Mouse (Mus musculus) gastrocnemius, adult 8-10 months (tissue): Measurements from ENCODE around the gene Snai1. TPM values are rescaled to one million over a fixed set of nuclear protein-coding genes. Genes with fewer than 3 reads are reported as not detected.

ENCODE experiments used
- DNase-seq, 2 experiments: peaks; one replicate each; pipeline ENCODE4 v3.0.0; 2022; ENCODE audit warnings: low spot score in 2 of 2
- total RNA-seq, 4 experiments: library from RNA; stranded (reverse); gene quantifications; 2 replicates each; pipeline ENCODE4 v1.2.4; 2022

The Snai1 gene
- total RNA-seq, 4 experiments from 2014 or later = 0.24 to 0.94 (median 0.65) TPM

DNA sequence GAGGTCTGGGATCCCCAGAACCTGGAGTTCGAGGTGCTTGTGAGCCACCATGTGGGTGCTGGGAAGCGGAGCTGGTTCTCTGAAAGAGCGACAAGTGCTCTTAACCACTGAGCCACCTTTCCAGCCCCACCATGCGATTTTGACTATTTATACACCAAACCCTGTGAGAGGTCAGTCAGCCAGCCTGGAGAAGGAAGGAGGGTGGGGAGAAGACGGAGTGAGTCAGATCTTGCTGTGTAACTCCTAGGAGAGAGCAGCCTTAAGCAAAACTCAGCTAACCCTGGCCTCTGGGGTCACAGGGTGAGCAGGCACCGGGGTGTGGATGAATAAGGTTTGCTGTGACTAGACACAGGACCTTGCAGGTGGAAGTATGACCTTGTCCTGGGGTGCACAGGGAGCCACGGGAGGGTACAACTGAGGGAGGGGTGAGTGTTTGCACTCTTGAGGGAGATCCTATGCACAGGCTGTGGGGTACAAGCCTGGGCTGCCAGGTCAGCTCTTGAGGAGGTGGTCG is 12.4 kb downstream of the Snai1 start:
- no peak for DNase-seq

GRCm38 (mm10) chr2:167551342-167551920 is 13.4 kb downstream of the Snai1 start:
- DNase-seq = no peak

- DNase-seq = no peak
These were observed 14.3 kb downstream of the Snai1 start for GRCm38 (mm10) chr2:167552292-167552691.

- DNase-seq = no peak
These were observed 15.0 kb downstream of the Snai1 start for GRCm38 (mm10) chr2:167552927-167553402.

DNA sequence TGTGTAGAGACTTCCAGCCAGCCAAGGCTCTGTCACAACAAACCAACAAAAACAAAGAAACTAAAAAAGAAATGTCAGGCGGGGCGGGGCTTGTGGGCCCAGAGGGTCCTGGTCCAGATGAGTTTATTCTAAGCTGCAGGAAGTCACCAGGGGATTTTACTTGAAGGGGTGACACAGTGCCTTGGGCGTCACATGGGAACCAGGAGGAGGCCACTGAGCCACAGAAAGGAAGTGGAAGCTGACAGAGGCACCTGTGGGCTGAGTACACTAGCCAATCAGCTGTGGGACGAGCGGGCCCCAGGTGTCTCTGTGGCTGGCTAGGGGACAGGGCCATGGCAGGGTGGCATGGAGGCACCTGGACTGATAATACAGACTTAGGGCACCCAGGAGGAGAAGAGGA is 17.8 kb downstream of the Snai1 start:
- DNase-seq = no peak

DNA sequence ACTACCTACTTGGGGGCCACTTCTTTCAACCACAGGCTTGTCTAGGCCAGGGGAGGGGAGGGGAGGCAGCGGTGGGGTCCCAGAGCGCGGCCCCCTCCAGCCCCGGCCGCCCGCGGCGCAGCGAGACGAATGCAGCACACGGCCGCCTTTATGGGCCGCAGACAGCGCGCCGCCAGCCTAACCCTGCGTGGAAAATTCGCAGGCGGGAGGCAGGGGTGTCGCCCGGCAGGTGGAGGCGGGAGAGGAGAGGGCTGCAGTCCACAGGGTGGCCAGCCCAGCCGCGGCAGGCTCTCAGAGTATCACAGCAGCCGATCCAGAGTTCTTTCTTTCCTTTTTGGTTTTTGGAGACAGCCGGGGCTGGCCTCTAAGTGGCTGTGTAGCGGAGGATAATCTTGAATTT is 21.4 kb downstream of the Snai1 start:
- DNase-seq = no peak

- no peak for DNase-seq
These were observed 24.1 kb downstream of the Snai1 start for GRCm38 (mm10) chr2:167562101-167562500.

DNA sequence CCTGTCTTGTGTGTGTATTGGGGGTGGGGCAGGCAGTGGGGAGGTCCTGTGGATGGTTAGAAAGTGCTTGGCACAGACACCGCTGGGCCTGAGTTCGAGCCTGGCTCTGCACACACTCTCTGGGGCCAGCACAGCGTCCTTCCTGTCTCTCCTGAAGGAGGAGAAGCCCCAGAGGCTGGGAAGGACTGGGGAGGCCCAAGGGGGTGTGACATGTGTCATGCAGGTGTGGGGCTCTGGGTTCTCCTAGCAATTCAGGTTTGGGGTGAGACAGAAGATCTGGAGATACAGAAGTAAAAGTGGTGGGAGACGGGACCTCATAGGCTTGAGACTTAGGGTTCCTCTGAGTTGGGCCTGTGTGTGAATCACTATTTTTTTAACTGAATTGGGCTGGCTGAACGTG is 25.0 kb downstream of the Snai1 start:
- DNase-seq = no peak

DNA sequence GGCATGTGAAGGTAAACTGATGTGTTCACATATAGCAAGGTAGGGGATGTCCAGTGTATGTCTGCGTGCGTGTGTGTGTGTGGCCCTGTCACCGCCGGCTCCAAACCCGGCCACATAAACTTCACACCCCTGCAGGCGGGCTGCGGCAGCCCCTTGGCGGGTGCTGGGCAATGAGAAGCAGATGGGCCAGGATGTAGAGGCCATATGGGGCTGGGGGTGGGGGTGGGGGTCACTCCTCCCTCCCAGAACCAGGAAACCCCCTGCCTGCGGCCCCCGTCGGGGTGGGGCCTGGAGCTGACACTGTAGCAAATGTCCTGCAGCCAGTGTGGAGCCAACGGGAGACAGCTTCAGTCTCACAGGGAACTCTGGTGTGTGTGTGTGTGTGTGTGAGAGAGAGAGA is 25.7 kb downstream of the Snai1 start:
- DNase-seq = no peak

- no peak for DNase-seq
These were observed 26.7 kb downstream of the Snai1 start for GRCm38 (mm10) chr2:167564551-167565311.

DNA sequence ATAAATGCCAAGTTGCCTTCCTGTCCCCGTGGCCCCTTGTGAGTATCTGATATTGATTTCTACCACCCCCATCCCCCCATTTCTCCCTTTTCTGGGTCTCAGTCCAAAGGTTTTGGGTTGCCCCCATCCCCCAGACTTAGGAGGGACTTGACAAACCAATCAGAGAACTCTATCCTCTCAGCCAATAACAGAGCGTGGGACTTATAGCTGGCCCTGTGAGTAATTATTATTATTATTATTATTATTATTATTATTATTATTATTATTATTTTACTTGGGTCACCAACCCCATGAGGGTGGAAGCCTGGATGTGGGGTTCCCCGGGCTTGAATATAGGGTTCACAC is 27.3 kb downstream of the Snai1 start:
- DNase-seq = no peak

DNA sequence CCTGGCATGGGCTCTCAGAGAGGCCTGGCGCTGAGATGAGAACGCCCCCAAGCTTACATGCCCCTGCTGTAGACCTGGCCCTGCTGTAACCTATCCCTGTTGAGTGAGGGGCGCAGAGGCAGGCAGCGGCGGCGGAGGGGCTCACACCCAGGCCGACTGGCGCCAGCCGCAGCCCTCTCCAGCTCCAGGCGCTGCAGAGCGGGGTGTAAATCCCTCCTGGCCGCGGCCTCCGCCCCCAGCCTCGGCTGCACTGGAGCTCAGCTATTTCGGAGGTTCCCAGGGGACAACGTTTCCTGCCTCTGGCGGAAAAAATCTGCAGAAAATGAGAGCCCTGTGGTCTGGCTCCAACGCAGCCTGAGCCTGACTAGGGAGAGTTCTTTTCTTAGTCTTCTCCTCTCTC is 27.7 kb downstream of the Snai1 start:
- peak; percentile 50 to 70 for DNase-seq

DNA sequence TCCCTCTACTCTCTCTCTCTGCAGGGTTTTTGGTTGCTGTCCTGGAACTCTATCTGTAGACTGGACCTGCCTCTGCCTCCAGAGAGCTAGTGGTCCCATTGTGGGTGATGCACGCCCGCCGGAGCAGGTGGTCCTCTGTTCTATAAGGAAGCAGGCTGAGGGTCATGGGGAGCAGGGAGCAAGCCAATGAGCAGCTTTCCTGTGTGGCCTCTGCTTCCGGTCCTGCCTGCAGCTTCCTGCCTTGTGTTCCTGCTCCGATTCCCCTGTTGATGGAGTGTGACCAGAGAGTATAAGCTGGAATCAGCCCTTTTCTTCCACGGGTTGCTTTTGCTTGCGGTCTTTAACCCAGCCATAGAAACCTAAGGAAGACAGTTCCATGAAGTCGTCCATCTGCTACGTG is 30.1 kb downstream of the Snai1 start:
- DNase-seq = no peak

DNA sequence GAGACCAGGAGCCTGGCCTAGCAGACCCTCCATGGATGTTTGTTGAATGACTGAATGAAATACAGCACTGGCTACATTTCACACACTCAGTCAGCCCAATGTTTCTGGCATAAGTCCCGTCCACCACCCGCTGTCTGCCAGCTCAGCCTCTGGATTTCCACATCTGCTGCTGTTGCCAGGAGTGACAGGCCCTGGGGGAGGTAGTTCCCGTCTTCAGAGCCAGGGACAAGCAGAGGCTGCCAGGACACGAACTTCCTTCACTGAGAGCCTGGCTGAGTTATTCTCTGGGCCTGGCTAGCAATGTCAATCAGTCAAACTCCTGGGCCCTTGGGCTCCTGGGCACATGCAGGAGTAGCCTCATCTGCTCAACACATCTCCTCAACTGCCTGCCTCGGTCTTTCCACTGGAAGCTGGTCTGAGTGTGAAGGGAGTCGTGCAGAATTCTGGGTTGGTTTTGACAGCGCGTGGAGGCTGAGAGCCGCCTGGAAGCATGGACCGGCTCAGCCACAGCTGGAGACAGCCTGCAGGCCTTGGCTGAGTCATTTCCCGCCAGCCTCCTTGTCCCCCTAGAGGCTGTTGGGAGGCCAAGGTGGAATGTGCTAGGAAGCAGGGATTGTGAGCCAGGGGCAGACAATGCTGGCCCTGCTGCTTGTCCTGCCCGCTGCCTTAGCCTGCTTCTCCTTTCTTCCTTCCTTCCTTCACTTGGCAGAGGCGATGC is 32.1 kb downstream of the Snai1 start:
- peak; percentile 82 to 87 for DNase-seq

- DNase-seq = no peak
These were observed 32.8 kb downstream of the Snai1 start for GRCm38 (mm10) chr2:167570815-167571214.

GRCm38 (mm10) chr2:167571442-167572220 is 33.6 kb downstream of the Snai1 start:
- DNase-seq = no peak

- DNase-seq = peak; percentile 72 to 87
These were observed 36.8 kb downstream of the Snai1 start for GRCm38 (mm10) chr2:167574814-167575213.

GRCm38 (mm10) chr2:167575581-167575980 is 37.6 kb downstream of the Snai1 start:
- DNase-seq = no peak

DNA sequence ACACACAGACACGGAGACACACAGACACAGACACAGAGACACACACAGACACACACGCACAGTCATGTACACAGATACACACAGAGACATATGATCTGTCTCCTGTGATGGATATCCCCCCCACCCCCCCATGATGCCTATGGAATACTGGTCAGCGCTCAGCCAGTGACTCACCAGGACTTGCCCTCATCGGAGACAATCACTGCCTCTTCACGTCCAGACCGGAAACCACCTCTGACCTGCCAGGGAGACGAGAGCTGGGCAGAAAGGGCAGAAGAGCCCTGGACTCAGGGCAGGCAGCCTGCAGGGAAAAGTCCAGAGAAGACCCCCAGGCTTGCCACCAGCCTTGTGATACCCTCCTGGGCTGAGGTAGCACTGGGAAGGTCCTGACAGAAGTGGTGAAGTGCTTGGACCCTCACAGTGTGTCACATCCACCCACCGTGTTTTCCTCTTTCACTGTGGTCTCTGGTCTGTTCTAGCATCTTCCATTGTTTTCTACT is 38.2 kb downstream of the Snai1 start:
- no peak for DNase-seq

GRCm38 (mm10) chr2:167577186-167577785 is 39.3 kb downstream of the Snai1 start:
- DNase-seq = no peak

DNA sequence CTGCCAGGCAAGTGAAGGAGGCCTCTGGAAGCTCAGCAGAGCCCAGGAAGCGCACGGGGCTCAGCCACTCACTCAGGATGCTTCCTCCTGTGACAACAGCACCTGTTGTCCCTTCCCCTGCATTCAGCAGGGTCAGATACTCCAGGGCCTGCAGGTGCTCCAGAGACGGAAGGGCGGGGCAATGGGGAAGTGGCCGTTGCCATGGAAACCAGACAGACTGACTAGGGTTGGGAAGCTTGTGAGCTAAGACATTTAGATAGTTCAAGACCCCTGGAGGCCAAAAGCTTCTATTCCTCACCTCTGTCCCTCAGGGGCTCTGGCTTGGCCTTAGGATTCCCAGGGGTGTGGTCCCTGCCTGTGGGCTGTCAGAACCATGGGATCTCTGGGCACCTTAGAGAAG is 40.5 kb downstream of the Snai1 start:
- no peak for DNase-seq
